Mouse (Mus musculus) kidney, postnatal 0 days (tissue): ENCODE results near the gene Mb. TPM values are rescaled to one million over a fixed set of nuclear protein-coding genes. Genes with fewer than 3 reads are reported as not detected.

Experiments used
- ATAC-seq: fragments of 200-750 bp; cut with Nextera tagmentation; replicated peaks from 2 replicates; pipeline ENCODE4 v1.8.0; 2017; ENCODE audit warnings: low read depth, moderate number of reproducible peaks, moderate TSS enrichment, moderate library complexity; ENCODE audit not compliant: low FRiP score
- DNase-seq: peaks from one replicate; pipeline ENCODE4 v3.0.0-alpha.2; 2016; ENCODE audit warnings: low spot score
- H3K27ac ChIP-seq: fragments of 300-500 bp; sonication (generic); 2 replicates; pipeline ENCODE4 v1.5.1; 2014; ENCODE audit warnings: mild to moderate bottlenecking
- H3K27me3 ChIP-seq: fragments of 300-500 bp; sonication (generic); 2 replicates; pipeline ENCODE4 v1.6.1; 2014; ENCODE audit warnings: low read length, mixed read lengths; ENCODE audit not compliant: insufficient read depth
- H3K36me3 ChIP-seq: fragments of 300-500 bp; sonication (generic); 2 replicates; pipeline ENCODE4 v1.6.1; 2014; ENCODE audit warnings: low read length, mixed read lengths; ENCODE audit not compliant: insufficient read depth
- H3K4me1 ChIP-seq: fragments of 300-500 bp; sonication (generic); replicated peaks from 2 replicates; pipeline ENCODE4 v1.6.1; 2014; ENCODE audit warnings: antibody characterized with exemption, low read length, mixed read lengths; ENCODE audit not compliant: insufficient read depth
- H3K4me2 ChIP-seq: fragments of 300-500 bp; sonication (generic); 2 replicates; pipeline ENCODE4 v1.6.1; 2014; ENCODE audit warnings: mild to moderate bottlenecking, low read length, moderate library complexity, mixed read lengths
- H3K4me3 ChIP-seq: fragments of 300-500 bp; sonication (generic); replicated peaks from 2 replicates; pipeline ENCODE4 v1.5.1; 2014; ENCODE audit warnings: low read depth, low read length
- H3K9ac ChIP-seq: fragments of 300-500 bp; sonication (generic); 2 replicates; pipeline ENCODE4 v1.6.1; 2014; ENCODE audit warnings: low read depth, low read length
- H3K9me3 ChIP-seq: fragments of 300-500 bp; sonication (generic); replicated peaks from 2 replicates; pipeline ENCODE4 v1.6.1; 2016; ENCODE audit warnings: low read length, inconsistent platforms, mixed read lengths
- CTCF ChIP-seq: IDR thresholded peaks from 2 replicates; pipeline ENCODE4 v1.5.1; 2016; ENCODE audit warnings: antibody characterized with exemption, low read depth, mild to moderate bottlenecking, moderate library complexity
- WGBS: fragments of 180-500 bp; shearing (Covaris S2); extraction: QIAGEN DNeasy Blood & Tissue Kit; methylation state at CpG from one replicate; pipeline ENCODE4 v1.1.7; 2014; 5-methylcytosine and 5-hydroxymethylcytosine counted together
- polyA plus RNA-seq: library from polyadenylated mRNA; unstranded; fragments of >200 nt; fragmentation: Nextera tagmentation; extraction: Ambion mirVana; gene quantifications from 2 replicates; pipeline ENCODE4 v1.2.1, GENCODE M21; 2015

The Mb gene
- polyA plus RNA-seq, result 0.62 and 0.76 TPM in 2 replicates

GRCm38 (mm10) chr15:77050570-77050969 is at the start of gene Mb:
Gene Mb, minus strand, starts transcription at chr15:77050670.
- ATAC-seq, result no peak
- Histone ChIP-seq H3K27me3 (no peaks in the 10 kb centered on the region), H3K4me3 (no peak within 1 kb of the TSS), H3K4me2 (no peak within 1 kb of the TSS), H3K9me3 (no peaks in the 10 kb centered on the region), H3K36me3 (no peaks in the 10 kb centered on the region), H3K9ac (no peak within 1 kb of the TSS), H3K4me1 (no peaks in the 10 kb centered on the region), H3K27ac (no peak within 1 kb of the TSS)
- 93% methylated on average over 10 of the region's 10 CpGs for WGBS
- no peak for DNase-seq
- no peak for TF ChIP-seq CTCF

DNA sequence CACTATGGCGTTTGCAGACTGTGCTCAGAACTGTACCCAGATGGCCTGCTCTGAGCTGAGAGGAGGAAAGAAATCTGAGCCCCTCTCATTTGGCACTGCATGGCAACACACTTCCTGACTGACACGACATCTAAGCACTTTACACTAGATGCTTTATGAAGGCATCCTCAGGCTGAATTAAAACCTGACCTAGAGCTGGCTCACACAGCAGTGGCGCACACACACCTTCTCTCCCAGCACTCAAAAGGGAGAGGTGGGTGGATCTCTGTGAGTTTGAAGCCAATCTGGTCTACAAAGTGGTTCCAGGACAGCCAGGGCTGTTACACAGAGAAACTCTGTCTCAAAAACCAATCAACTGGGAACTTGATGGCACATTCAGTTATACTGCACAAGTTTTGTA is 49.3 kb upstream of the Mb start:
- 47% methylated on average over 3 of the region's 3 CpGs for WGBS
- H3K27me3 ChIP-seq, result no peaks in the 10 kb centered on the region
- no peak overlapping the region for H3K27ac ChIP-seq
- H3K9ac ChIP-seq, result no peak overlapping the region
- H3K4me3 ChIP-seq, result no peak overlapping the region
- no peak for DNase-seq
- ATAC-seq, result no peak
- no peaks in the 10 kb centered on the region for H3K9me3 ChIP-seq
- no peak overlapping the region for H3K4me2 ChIP-seq
- peaks cover 31% of the 10 kb centered on the region for H3K36me3 ChIP-seq
- TF ChIP-seq CTCF, result no peak
- H3K4me1 ChIP-seq, result peaks cover 7% of the 10 kb centered on the region; the same call in 1 of the 2 replicates

GRCm38 (mm10) chr15:77097358-77097757 is 46.9 kb upstream of the Mb start:
- Histone ChIP-seq H3K9ac (no peak overlapping the region), H3K4me1 (no peaks in the 10 kb centered on the region), H3K27ac (no peak overlapping the region), H3K4me2 (no peak overlapping the region), H3K4me3 (no peak overlapping the region), H3K36me3 (peaks cover 32% of the 10 kb centered on the region), H3K9me3 (no peaks in the 10 kb centered on the region), H3K27me3 (no peaks in the 10 kb centered on the region)
- 91% methylated on average over 6 of the region's 6 CpGs for WGBS
- DNase-seq, result no peak
- no peak for TF ChIP-seq CTCF
- no peak for ATAC-seq

- Histone ChIP-seq H3K27me3 (no peaks in the 10 kb centered on the region), H3K4me2 (no peak overlapping the region), H3K4me3 (no peak overlapping the region), H3K36me3 (peaks cover 27% of the 10 kb centered on the region; the same call in 1 of the 2 replicates), H3K9ac (no peak overlapping the region), H3K27ac (no peak overlapping the region), H3K9me3 (no peaks in the 10 kb centered on the region), H3K4me1 (no peaks in the 10 kb centered on the region)
- TF ChIP-seq CTCF, result no peak
- DNase-seq, result no peak
- ATAC-seq, result no peak
- WGBS, result 85% methylated on average over 1 of the region's 1 CpGs
These were observed 44.7 kb upstream of the Mb start for GRCm38 (mm10) chr15:77095216-77095615.

GRCm38 (mm10) chr15:77094431-77094830 is 44.0 kb upstream of the Mb start:
- WGBS, result 93% methylated on average over 13 of the region's 13 CpGs
- H3K4me3 ChIP-seq, result no peak overlapping the region
- H3K9me3 ChIP-seq, result no peaks in the 10 kb centered on the region
- no peaks in the 10 kb centered on the region for H3K27me3 ChIP-seq
- no peak overlapping the region for H3K4me2 ChIP-seq
- H3K4me1 ChIP-seq, result peaks cover 5% of the 10 kb centered on the region; the same call in 1 of the 2 replicates
- H3K9ac ChIP-seq, result no peak overlapping the region
- H3K36me3 ChIP-seq, result peaks cover 25% of the 10 kb centered on the region; the same call in 1 of the 2 replicates
- ATAC-seq (no peak), DNase-seq (no peak)
- TF ChIP-seq CTCF, result no peak
- H3K27ac ChIP-seq, result no peak overlapping the region

DNA sequence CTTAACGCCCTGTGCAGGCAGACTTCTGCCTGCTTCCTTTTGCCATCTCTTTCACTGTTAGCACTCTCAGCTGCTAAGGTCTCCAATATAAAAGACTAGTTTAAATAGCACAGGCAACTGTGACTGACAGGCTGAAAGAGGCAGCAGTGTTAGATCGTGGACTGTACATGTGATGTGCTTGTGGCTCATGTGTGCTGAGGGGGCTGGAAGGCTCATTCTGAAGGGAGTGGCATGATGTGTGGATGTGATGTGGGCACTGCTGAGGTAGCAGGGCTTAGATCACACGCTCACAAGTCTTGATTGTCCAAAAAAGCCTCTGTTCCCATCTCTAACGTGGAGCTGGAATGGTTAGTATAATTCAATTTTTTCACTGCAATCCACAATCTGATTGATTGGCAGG is 40.9 kb upstream of the Mb start:
- no peak for DNase-seq
- Histone ChIP-seq H3K4me1 (peaks cover 9% of the 10 kb centered on the region; the same call in 1 of the 2 replicates), H3K36me3 (0 out of 2 replicates have a peak, but pooled peaks cover 10% of the 10 kb centered on the region), H3K4me3 (no peak overlapping the region), H3K9me3 (no peaks in the 10 kb centered on the region), H3K9ac (no peak overlapping the region), H3K4me2 (no peak overlapping the region), H3K27ac (no peak overlapping the region), H3K27me3 (no peaks in the 10 kb centered on the region)
- TF ChIP-seq CTCF, result no peak
- no peak for ATAC-seq
- 82% methylated on average over 4 of the region's 4 CpGs for WGBS

DNA sequence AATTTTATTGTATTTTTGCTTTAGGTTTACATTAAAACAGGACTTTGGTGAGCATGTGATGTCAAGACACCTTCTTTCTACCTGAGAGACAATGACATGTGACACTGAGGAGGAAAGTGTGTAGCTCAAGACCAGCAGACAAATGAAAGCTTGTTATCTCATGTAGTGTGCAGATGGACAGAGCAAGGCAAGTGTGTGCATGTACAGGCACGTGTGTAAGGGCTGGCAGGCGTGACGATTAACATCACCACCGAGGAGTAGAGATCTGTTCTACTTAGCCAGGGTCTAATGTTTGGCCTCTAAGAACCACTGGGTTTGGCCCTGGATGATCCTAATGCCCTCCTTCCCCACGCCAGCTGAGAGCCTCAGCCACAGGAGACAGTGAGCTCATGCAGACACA is 40.1 kb upstream of the Mb start:
- DNase-seq (no peak), ATAC-seq (no peak)
- no peak for TF ChIP-seq CTCF
- peaks cover 9% of the 10 kb centered on the region; the same call in 1 of the 2 replicates for H3K4me1 ChIP-seq
- H3K9me3 ChIP-seq, result no peaks in the 10 kb centered on the region
- H3K4me3 ChIP-seq, result no peak overlapping the region
- no peaks in the 10 kb centered on the region for H3K27me3 ChIP-seq
- no peak overlapping the region for H3K4me2 ChIP-seq
- no peak overlapping the region for H3K27ac ChIP-seq
- peaks cover 13% of the 10 kb centered on the region; the same call in 1 of the 2 replicates for H3K36me3 ChIP-seq
- WGBS, result 88% methylated on average over 5 of the region's 5 CpGs
- H3K9ac ChIP-seq, result no peak overlapping the region
